Mouse (Mus musculus): ENCODE results near the gene Ehd2. TPM values are rescaled to one million over a fixed set of nuclear protein-coding genes. Genes with fewer than 3 reads are reported as not detected.
"Not testable (repeated sequence)": the region's sequence is repeated elsewhere in the genome, so short reads cannot be mapped to it uniquely, and the experiment has no call there.

The Ehd2 gene
- total RNA-seq, 2 experiments from 2014 or later, result 4.5 to 5.5 TPM

GRCm38 (mm10) chr7:15948381-15948941, 18.9 kb downstream of the Ehd2 start:
- DNase-seq (ENCODE audit: extremely low spot score in 1 of 2, low spot score in 1 of 2), result peak; percentile 61 to 76

GRCm38 (mm10) chr7:15947653-15948260, 19.6 kb downstream of the Ehd2 start:
- DNase-seq (ENCODE audit: extremely low spot score in 1 of 2, low spot score in 1 of 2), result no peak

GRCm38 (mm10) chr7:15945721-15946536, 21.4 kb downstream of the Ehd2 start, which contains the start of gene Nop53:
Gene Nop53, minus strand, starts transcription at chr7:15946074.
- DNase-seq (ENCODE audit: extremely low spot score in 1 of 2, low spot score in 1 of 2), result peak; percentile 85 to 97

- no peak for DNase-seq (ENCODE audit: extremely low spot score in 1 of 2, low spot score in 1 of 2)
These were observed 22.2 kb downstream of the Ehd2 start for GRCm38 (mm10) chr7:15945211-15945610.

- DNase-seq (ENCODE audit: extremely low spot score in 1 of 2, low spot score in 1 of 2), result no peak
These were observed 23.1 kb downstream of the Ehd2 start for GRCm38 (mm10) chr7:15944311-15944710.

- no peak for DNase-seq (ENCODE audit: extremely low spot score in 1 of 2, low spot score in 1 of 2)
These were observed 28.7 kb downstream of the Ehd2 start for GRCm38 (mm10) chr7:15938621-15939020.

GRCm38 (mm10) chr7:15937491-15937890, 29.9 kb downstream of the Ehd2 start:
- DNase-seq (ENCODE audit: extremely low spot score in 1 of 2, low spot score in 1 of 2), result no peak

GRCm38 (mm10) chr7:15933437-15934359, 33.7 kb downstream of the Ehd2 start:
- no peak for DNase-seq (ENCODE audit: extremely low spot score in 1 of 2, low spot score in 1 of 2)

- no peak for DNase-seq (ENCODE audit: extremely low spot score in 1 of 2, low spot score in 1 of 2)
These were observed 35.7 kb downstream of the Ehd2 start for GRCm38 (mm10) chr7:15931635-15932034.

- no peak for DNase-seq (ENCODE audit: extremely low spot score in 1 of 2, low spot score in 1 of 2)
These were observed 36.8 kb downstream of the Ehd2 start for GRCm38 (mm10) chr7:15930543-15930942.

GRCm38 (mm10) chr7:15929910-15930309, 37.5 kb downstream of the Ehd2 start:
- peak in 1 of 2 experiments; percentile 40 for DNase-seq (ENCODE audit: extremely low spot score in 1 of 2, low spot score in 1 of 2)

- peak; percentile 86 to 92 for DNase-seq (ENCODE audit: extremely low spot score in 1 of 2, low spot score in 1 of 2)
These were observed 45.1 kb downstream of the Ehd2 start, which contains the start of gene Selenow for GRCm38 (mm10) chr7:15922220-15922773. Gene Selenow, minus strand, starts transcription at chr7:15922402.

GRCm38 (mm10) chr7:15921796-15922195, 45.6 kb downstream of the Ehd2 start:
- DNase-seq (ENCODE audit: extremely low spot score in 1 of 2, low spot score in 1 of 2), result no peak

- no peak for DNase-seq (ENCODE audit: extremely low spot score in 1 of 2, low spot score in 1 of 2)
These were observed 46.6 kb downstream of the Ehd2 start for GRCm38 (mm10) chr7:15920645-15921190.

- DNase-seq (ENCODE audit: extremely low spot score in 1 of 2, low spot score in 1 of 2), result no peak
These were observed 47.4 kb downstream of the Ehd2 start for GRCm38 (mm10) chr7:15919947-15920346.

- no peak for DNase-seq (ENCODE audit: extremely low spot score in 1 of 2, low spot score in 1 of 2)
These were observed 49.0 kb downstream of the Ehd2 start for GRCm38 (mm10) chr7:15918371-15918770.

- no peak for DNase-seq (ENCODE audit: extremely low spot score in 1 of 2, low spot score in 1 of 2)
These were observed 50.4 kb downstream of the Ehd2 start for GRCm38 (mm10) chr7:15916996-15917395.

GRCm38 (mm10) chr7:15916134-15916723, 51.1 kb downstream of the Ehd2 start:
- no peak for DNase-seq (ENCODE audit: extremely low spot score in 1 of 2, low spot score in 1 of 2)

GRCm38 (mm10) chr7:15915695-15916094, 51.7 kb downstream of the Ehd2 start:
- DNase-seq (ENCODE audit: extremely low spot score in 1 of 2, low spot score in 1 of 2), result not testable (repeated sequence)
